Mouse (Mus musculus) ES-E14 (cell line): Measurements from ENCODE around the gene Lsm12. TPM values are rescaled to one million over a fixed set of nuclear protein-coding genes. Genes with fewer than 3 reads are reported as not detected.

ENCODE experiments used
- DNase-seq: peaks from one replicate; pipeline ENCODE4 v3.0.0-alpha.2; 2013; ENCODE audit warnings: low read depth, low spot score
- H3K27ac ChIP-seq: 2 replicates; pipeline ENCODE4 v1.5.1; 2012; ENCODE audit warnings: low read depth, mild to moderate bottlenecking, low read length, moderate library complexity, mixed read lengths; ENCODE audit not compliant: poor library complexity, insufficient read depth, severe bottlenecking
- H3K36me3 ChIP-seq: 2 replicates; pipeline ENCODE4 v1.6.1; 2012; ENCODE audit warnings: mild to moderate bottlenecking, low read length, moderate library complexity, mixed read lengths; ENCODE audit not compliant: control insufficient read depth, poor library complexity, insufficient read depth, severe bottlenecking
- H3K4me1 ChIP-seq, 2 experiments: fragments of 150-350 bp in 1 of 2; sonication (generic) in 1 of 2; 2 replicates each; pipeline ENCODE4 v1.6.1; 2012; ENCODE audit warnings: low read length in 2 of 2, mild to moderate bottlenecking in 1 of 2, mixed read lengths in 1 of 2; ENCODE audit not compliant: control insufficient read depth in 2 of 2, insufficient read depth in 2 of 2, poor library complexity in 1 of 2
- H3K4me3 ChIP-seq, 2 experiments: fragments of 150-350 bp in 1 of 2; sonication (generic) in 1 of 2; 2 replicates each; pipeline ENCODE4 v1.5.1; 2012; ENCODE audit warnings: low read length in 2 of 2, low read depth in 1 of 2, mild to moderate bottlenecking in 1 of 2, mixed read lengths in 1 of 2; ENCODE audit not compliant: insufficient read depth in 1 of 2, poor library complexity in 1 of 2, severe bottlenecking in 1 of 2
- H3K9ac ChIP-seq: 2 replicates; pipeline ENCODE4 v1.6.1; 2012; ENCODE audit warnings: low read depth, mild to moderate bottlenecking, low read length, mixed read lengths; ENCODE audit not compliant: poor library complexity, insufficient read depth, severe bottlenecking
- H3K9me3 ChIP-seq: fragments of 150-350 bp; sonication (generic); 2 replicates; pipeline ENCODE4 v1.6.1; 2012; ENCODE audit warnings: low read depth, mild to moderate bottlenecking, low read length; ENCODE audit not compliant: control insufficient read depth, insufficient read depth
- CHD2 ChIP-seq: IDR thresholded peaks from 2 replicates; pipeline ENCODE4 v1.6.1; 2014; ENCODE audit warnings: mild to moderate bottlenecking, low read depth, low read length, inconsistent platforms
- HCFC1 ChIP-seq: IDR thresholded peaks from 2 replicates; pipeline ENCODE4 v1.6.1; 2012; ENCODE audit warnings: low read length, inconsistent platforms, borderline replicate concordance; ENCODE audit not compliant: insufficient read depth
- MAFK ChIP-seq: IDR thresholded peaks from 2 replicates; pipeline ENCODE4 v1.6.1; 2014; ENCODE audit warnings: mild to moderate bottlenecking, low read depth, low read length, inconsistent platforms; ENCODE audit not compliant: insufficient read depth
- ZC3H11A ChIP-seq: IDR thresholded peaks from 2 replicates; pipeline ENCODE4 v1.6.1; 2012; ENCODE audit warnings: low read depth, mild to moderate bottlenecking, inconsistent platforms, low read length, borderline replicate concordance
- ZNF384 ChIP-seq: IDR thresholded peaks from 2 replicates; pipeline ENCODE4 v1.6.1; 2012; ENCODE audit warnings: low read depth, low read length, inconsistent platforms
- in situ Hi-C, 2 experiments: fragments of 600-800 bp; cut with MboI; formaldehyde crosslinking; loops; one replicate each; pipeline ENCODE4 v1.15.1; 2025; ENCODE audit warnings: low sequenced_read_pairs in 2 of 2, inconsistent platforms in 1 of 2; ENCODE audit not compliant: unreplicated experiment in 2 of 2
- total RNA-seq: library from RNA; depleted of rRNA; stranded (reverse); fragments of 300-350 nt; gene quantifications from 2 replicates; pipeline ENCODE4 v1.2.3, GENCODE M21; 2012

Lsm12 gene
- total RNA-seq, 1 experiment, result 49.1 TPM

DNA sequence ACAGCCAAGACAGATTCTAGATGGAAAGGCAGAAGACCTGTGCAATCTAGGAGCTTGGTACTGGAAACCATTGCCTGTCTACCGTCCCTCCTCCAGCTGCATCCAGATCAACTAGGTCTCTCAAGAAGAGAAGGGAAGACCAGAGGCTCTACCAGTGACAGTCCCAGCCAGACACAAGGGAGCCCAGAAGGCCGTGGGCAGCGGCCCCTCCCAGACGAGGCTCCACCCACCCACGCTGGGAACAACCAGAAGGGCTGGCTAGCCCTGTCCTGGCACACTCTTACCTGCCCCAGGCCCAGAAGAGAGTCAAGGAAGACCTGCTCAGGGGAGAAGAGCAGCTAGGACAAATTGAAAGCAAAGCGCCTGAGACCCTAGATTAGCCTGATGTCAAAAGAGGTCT lies 35.4 kb upstream of the Lsm12 start:
- H3K27ac ChIP-seq, result no peak overlapping the region
- peaks cover 7 to 41% of the 10 kb centered on the region in 2 experiments; a peak in 2 of 4 replicates for H3K4me1 ChIP-seq
- H3K36me3 ChIP-seq, result peaks cover 11% of the 10 kb centered on the region; the same call in 1 of the 2 replicates

GRCm38 (mm10) chr11:102219994-102220346 lies 34.9 kb upstream of the Lsm12 start:
- no peak overlapping the region for H3K9ac ChIP-seq
- DNase-seq, result no peak
- no peaks in the 10 kb centered on the region for H3K9me3 ChIP-seq
- TF ChIP-seq MAFK, result no peak
- TF ChIP-seq CHD2, result no peak
- H3K27ac ChIP-seq, result no peak overlapping the region
- peaks cover 7 to 39% of the 10 kb centered on the region in 2 experiments; a peak in 3 of 4 replicates for H3K4me1 ChIP-seq
- H3K36me3 ChIP-seq, result peaks cover 11% of the 10 kb centered on the region; the same call in 1 of the 2 replicates
- in situ Hi-C loops, result no loop called here
- no peak overlapping the region for H3K4me3 ChIP-seq

More for the DNA sequence above, 35.4 kb upstream of the Lsm12 start:
- in situ Hi-C loops, result no loop called here
- no peak overlapping the region for H3K4me3 ChIP-seq
- no peaks in the 10 kb centered on the region for H3K9me3 ChIP-seq
- TF ChIP-seq CHD2 (no peak), ZNF384 (no peak), ZC3H11A (no peak), MAFK (no peak), HCFC1 (no peak)
- no peak overlapping the region for H3K9ac ChIP-seq
- DNase-seq, result no peak

GRCm38 (mm10) chr11:102219247-102219993 lies 34.3 kb upstream of the Lsm12 start:
- no peak for DNase-seq
- peaks cover 11% of the 10 kb centered on the region; the same call in 1 of the 2 replicates for H3K36me3 ChIP-seq
- in situ Hi-C loops, result no loop called here
- H3K4me1 ChIP-seq, result peaks cover 6 to 36% of the 10 kb centered on the region in 2 experiments; a peak in 3 of 4 replicates
- no peaks in the 10 kb centered on the region for H3K9me3 ChIP-seq
- H3K4me3 ChIP-seq, result no peak overlapping the region
- no peak overlapping the region for H3K27ac ChIP-seq
- TF ChIP-seq ZC3H11A, result no peak
- TF ChIP-seq MAFK, result no peak
- no peak for TF ChIP-seq ZNF384
- TF ChIP-seq CHD2, result no peak
- no peak for TF ChIP-seq HCFC1
- no peak overlapping the region for H3K9ac ChIP-seq

DNA sequence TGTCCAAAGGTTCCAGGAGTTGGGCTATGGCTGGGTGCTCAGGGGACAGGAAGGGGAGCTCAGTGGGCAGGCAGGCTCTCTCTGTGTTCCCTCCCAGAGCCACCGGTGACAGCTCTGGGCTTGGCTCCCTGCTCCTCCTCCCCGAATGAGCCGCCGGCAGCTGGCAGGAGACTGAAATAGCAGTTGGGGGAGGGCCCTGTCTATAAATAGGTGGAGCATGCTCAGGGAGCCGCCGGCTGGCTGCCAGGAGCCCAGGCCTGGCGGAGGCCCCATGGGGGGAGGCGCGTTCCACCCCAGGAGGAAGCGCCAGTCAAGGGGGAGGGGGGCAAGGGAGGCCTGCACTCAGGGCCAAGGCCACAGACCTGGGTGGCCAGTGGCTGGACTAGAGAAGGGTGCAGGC lies 33.7 kb upstream of the Lsm12 start:
- H3K9ac ChIP-seq, result 0 out of 2 replicates have a peak overlapping the region, but pooled peaks have one; percentile 12
- H3K4me1 ChIP-seq, result peaks cover 4 to 30% of the 10 kb centered on the region in 2 experiments; a peak in 3 of 4 replicates
- DNase-seq, result no peak
- in situ Hi-C loops, result no loop called here
- H3K27ac ChIP-seq, result no peak overlapping the region
- TF ChIP-seq CHD2 (no peak), ZNF384 (no peak), HCFC1 (no peak), ZC3H11A (no peak), MAFK (no peak)
- H3K4me3 ChIP-seq, result peak overlapping the region; percentile 31 to 56; a peak in 3 of 4 replicates
- H3K36me3 ChIP-seq, result peaks cover 11% of the 10 kb centered on the region; the same call in 1 of the 2 replicates
- no peaks in the 10 kb centered on the region for H3K9me3 ChIP-seq
